Mouse (Mus musculus) right cerebral cortex, postnatal 25 days (tissue): ENCODE measurements around the gene Tsga10.

Experiments used
- DNase-seq: peaks from one replicate; pipeline ENCODE4 v3.0.0; 2022

Gene Tsga10

DNA sequence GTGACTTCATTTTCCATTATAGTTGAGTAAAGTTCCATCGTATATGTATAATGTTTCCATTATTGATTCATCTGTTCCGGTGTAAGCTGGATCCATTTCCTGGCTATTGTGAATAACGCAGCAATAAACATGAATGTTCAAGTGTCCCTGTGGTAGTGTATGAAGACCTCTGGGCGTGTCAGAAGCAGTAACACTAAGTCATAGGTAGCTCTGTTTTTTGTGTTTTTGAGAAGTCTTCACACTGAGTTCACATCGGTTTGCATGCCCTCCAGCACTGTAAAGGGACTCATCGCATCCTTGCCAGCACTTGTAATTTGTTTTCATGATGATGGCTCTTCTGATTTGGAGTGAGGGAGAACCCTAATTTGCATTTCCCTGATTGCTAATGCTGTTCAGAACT is at the start of gene Tsga10:
TSS of gene Tsga10 (minus strand) at position 144 of the 400 bp plus-strand sequence.
- no peak for DNase-seq

DNA sequence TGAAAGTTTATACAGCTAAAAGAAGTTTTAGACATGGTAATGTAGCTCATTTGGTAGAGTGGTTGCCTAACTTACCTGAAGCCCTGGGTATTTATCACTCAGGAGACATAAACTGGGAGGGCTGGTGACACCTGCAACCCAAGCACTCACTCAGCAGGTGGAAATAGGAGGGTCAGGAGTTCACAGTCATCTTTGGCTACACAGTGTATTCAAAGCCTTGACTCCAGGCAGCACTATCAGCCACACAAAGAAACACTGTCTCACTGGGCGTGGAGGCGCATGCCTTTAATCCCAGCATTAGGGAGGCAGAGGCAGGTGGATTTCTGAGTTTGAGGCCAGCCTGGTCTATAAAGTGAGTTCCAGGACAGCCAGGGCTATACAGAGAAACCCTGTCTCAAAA is 46.5 kb upstream of the Tsga10 start:
- DNase-seq, result no peak

DNA sequence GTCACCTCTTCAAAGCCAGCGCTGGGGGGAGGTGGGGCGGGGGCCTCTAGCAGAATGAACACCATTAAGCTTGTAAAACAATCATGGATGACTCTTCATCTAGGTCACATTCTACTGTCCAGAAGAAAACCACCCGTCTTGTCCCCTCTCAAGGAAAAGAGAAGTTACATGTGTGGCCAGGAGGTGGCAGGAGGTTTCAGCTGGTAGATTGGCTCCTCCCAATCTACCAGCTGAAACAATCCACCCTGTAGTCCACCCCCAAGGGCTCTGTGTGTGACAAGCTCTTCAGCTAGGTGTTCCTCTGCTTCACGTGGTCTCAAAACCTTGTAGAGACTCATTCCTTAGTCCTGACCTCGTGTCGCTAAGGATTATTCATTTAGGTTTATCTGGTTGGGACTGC is 36.9 kb upstream of the Tsga10 start:
- no peak for DNase-seq

DNA sequence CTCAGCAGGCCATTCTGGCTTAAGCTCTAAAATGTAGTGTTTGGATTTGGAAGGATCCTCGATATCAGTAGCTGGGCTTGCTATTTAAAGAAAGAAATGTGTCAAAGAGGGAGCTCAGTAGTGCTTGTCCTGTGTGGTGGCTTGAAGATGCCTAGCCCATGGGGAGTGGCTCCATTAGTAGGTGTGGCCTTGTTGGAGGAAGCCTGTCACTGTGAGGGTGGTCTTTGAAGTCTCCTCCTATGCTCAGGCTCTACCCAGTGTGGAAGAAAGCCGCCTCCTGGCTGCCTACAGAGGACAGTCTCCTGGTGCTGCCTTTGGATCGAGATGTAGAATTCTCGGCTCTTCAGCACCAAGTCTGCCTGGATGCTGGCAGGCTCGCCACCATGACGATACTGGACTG is 34.1 kb upstream of the Tsga10 start:
- no peak for DNase-seq

DNA sequence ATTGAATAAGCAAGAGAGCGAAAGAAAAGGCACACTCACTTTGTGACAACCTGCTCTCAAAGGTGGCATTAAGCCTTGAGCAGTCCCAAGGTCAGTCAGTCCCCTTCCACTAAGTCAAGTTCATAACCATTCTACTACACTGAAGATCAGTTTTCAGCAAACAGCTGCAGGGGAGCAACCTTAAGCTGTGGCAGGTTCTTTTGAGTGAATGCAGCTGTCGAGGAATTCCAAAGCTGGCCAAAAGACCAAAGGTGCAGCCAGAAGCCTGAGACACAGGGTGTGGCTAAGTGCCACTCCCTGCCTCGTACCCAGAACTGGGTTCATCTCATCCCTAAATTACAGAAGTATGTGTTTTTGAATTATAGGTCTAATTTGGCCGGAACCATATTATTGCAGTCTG is 33.6 kb upstream of the Tsga10 start:
- DNase-seq, result no peak

DNA sequence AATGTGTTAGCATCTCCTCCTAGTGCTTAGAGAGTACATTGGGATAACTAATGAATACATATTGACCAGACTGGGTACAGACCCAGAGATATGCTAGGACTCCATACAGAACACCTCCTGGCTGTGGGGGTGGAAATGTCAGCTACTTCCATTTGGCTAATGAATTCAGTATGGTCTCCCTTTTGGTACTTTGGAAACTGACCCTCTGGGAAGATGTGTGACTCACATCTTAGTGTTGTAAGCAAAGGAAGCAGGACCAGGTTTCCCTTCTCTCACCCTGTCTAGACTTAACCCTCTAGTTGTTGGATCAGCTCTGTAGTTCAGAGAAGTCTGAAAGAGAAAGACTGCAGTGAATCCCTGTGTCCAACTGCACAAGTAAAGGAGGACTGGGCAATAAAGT is 28.4 kb upstream of the Tsga10 start:
- DNase-seq, result no peak

DNA sequence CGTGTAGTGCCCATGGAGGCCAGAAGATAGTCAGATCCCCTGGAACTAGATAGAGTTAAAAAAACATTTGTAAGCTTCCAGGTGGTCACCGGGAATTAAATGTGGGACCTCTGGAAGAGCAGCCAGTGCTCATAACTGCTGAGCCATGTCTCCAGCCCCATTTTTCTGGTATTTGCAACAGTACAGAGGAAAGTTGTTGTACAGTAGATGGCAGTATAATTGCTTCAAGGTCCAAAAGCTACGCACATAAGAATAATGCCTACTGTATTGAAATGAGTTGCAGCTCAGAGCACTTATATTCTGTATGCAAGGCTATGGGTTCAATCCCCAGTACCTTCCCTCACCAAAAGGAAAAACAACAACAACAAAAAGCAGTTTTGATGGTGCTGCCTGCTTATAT is 25.2 kb upstream of the Tsga10 start:
- DNase-seq, result no peak

DNA sequence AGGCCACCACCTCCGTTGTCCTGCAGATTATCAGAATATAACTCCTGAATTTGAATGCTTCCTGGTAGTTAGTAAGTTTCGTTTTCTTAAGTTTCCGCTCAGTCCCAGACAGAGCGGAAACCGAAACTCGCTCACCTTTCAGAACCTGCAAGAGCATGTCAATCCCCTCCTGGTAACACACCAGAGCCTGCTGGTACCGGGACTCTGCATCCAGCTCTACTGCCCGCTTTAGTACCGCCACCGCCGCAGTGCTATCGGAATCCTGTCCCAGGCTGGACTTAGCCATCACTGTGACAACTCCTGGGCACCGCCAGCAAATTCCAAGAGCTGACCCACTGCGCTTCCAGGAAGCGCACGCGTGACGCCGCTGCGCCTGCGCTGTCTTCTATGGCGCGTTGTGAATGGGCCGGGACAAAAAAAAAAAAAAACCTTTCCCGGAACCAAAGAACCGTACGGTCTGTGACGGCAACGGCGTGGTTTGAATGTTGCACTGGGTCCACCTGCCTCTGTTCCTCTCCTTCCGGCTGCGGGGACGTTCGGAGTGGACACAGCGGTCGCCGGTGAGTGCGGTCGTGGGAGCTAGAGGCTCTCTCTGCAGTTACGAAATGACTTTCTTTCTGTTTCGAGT is 23.9 kb upstream of the Tsga10 start, which contains the start of the genes Mitd1 and Mrpl30:
TSS of gene Mitd1 (minus strand) at position 387 of the 628 bp plus-strand sequence.
TSS of gene Mrpl30 (plus strand) at position 453 of the 628 bp plus-strand sequence.
- peak; percentile 91 for DNase-seq

DNA sequence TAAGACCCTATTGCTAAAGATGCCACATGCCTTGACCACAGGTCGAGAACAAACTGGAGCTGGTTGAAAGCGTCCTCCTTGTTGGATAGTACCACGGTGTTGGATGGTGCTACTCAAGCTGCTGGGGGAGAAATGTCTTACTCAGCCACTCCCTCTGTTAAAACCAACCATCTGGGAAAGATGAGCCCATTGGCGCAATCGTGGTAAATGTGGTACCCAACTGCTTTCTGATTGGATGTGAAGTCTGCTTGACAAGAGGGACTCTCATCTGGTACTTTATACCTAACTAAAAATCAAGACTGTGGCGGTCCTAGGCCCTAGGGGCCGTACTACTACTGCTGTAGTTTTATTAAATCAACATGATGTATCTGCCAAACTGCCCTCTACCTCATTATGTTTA is 23.0 kb upstream of the Tsga10 start:
- no peak for DNase-seq

DNA sequence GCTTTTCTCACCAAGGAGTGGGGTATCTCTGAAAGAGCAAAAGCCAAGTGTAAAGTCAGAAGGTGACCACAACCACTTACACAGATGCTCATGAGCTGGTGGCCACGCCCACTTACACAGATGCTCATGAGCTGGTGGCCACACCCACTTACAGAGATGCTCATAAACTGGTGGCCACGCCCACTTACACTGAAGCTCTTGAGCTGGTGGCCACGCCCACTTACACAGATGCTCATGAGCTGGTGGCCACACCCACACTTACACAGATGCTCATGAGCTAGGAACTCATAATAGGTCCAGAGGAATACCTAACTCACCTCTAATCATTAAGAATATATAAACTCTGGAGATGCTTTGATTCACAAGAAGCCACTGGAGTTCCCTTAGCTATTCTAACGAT is 18.2 kb upstream of the Tsga10 start:
- DNase-seq, result no peak

DNA sequence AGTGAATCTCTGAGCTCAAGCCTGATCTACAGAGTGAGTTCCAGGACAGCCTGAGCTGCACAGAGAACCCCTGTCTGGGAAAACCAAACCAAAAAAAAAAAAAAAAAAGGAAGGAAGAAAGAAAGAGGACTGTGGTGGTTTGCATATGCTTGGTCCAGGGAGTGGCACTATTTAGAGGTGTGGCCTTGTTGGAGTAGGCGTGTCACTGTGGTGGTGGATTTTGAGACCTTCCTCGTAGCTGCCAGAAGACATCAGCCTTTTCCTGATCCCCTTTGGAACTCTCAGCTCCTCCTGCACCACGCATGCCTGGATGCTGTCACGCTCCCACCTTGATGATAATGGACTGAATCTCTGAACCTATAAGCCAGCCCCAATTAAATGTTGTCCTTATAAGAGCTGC is 17.2 kb upstream of the Tsga10 start:
- DNase-seq, result no peak

DNA sequence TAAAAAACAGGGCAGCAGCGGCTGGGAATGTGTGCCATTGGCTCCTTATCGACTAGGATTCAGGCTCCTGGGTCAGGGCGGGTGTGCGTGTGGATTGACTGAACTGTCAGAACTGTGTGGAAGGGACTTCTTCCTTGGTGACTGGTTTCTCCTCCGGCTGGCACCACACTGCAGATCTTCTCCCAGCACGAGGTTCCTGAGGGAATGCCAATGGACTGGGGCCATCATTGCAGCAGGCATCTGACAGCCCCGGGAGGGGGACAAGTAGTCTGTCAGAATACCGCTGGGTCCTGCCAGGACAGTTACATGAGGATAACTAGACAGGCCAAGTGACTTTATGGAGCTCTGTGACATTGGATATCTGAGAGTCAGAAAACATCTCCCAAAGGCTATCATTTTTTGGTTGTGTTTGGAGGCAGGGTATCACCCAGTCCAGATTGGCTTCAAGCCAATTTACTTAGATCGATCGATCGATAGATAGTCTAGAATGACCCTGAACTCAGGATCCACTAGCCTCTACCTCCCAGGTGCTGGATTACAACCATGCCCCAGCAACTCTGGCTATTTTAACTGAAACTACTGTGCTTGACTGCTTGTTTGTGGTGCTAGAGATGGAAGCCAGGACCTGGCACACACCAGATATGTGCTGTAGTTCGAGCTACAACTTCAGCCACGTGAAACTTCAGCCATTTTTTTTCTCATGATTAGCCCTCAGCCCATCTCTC is 11.7 kb upstream of the Tsga10 start:
- DNase-seq, result no peak

DNA sequence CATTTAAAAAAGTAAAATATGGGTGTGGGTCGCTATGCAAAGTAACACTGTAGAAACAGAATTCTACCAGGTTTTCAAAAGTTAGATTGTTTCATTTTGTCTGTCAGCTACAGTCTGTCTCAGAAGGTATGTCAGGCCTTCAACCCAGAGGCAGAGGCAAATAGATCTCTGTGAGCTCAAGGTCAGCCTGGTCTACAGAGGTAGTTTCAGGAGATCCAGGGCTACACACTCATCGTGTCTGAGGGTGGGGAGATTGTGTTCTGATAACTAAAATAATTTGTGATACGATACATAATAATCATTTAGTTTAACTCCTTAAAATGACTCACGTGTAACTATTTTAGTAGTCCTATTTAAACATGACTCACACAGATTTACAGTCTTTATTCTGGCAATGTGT is 6.9 kb upstream of the Tsga10 start:
- no peak for DNase-seq

DNA sequence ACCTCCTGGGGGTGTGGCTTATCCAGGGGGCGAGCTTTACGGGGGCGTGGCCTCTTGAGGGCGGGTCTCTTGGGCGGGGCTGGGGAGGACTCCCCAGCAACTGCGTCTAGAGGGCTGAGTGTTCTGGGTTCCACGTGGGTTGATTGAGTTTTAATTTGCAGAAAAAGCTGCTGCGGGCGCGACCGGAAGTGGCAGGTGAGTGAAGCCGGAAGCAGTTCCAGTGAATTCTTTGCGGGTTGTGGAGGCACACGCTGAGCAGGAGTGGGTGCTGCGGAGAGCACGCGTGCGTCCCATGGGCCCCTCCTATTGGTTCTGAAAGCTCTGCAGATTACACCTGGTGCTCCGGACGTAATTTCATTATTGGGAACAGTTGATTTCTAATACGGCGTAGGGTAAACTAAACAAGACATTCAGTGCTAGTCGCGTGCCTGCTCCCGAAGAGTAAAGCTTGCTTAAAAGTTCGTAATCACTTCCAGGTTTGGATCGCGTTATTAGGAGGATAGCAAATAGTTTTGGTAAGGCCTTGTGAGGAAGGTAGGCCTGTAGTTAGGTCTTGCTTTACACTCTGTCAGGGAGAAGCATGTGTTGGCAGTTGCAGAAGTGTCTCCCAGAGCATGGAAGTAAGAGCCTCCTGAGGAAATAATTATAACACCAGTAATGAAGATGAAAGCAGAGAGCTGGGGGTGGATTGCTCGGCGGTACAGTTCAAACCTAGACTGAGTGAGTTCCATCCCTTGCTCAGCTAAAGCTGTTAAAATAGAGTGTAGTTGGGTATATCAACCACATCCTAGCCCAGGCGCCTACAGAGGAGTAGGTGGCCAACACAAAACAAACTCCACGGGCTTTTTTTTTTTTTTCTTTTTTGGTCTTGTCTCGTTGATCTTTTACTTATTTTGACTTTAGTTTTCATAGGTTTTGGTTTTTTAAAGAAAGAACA is 6.2 kb upstream of the Tsga10 start:
- DNase-seq, result peak; percentile 81

DNA sequence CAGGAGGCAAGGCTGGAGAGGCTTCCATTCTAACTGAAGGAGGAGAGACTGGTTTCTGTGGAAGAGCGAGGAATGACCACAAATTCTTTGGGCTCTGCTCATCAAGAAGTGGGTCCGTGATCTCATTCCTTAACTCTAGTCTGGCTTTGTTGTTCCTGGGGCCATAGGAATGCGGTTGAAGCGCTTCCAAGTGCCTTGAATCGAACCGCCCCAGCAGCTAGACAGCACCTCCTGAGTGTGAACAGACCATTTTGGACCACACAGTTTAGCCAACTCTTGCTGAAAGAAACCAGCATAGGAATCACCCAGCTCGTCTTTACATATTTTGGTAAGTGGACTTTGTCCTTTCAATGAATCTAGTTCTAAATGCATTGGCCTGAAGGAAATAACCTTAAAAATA is 5.5 kb upstream of the Tsga10 start, which contains the start of gene Lipt1:
TSS of gene Lipt1 (plus strand) at position 35 of the 400 bp plus-strand sequence.
- no peak for DNase-seq

DNA sequence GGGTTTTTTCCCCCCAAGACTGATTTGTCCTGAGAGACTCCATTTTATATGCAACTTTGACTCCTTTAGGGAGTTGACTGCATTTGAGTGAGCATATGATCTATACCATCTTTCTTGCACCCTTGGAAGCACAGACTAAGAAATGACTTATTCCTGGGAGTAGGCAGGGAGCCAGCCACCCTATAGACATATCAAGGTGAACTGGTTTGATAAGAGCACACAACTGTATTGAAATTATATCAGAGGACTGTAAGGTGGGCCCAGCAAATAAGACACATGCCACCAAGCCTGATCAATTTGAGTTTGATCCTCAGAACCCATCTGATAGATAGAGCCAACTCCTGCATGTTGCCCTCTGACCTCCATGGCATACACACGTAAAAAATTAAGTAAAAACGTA is 3.1 kb upstream of the Tsga10 start:
- DNase-seq, result no peak

DNA sequence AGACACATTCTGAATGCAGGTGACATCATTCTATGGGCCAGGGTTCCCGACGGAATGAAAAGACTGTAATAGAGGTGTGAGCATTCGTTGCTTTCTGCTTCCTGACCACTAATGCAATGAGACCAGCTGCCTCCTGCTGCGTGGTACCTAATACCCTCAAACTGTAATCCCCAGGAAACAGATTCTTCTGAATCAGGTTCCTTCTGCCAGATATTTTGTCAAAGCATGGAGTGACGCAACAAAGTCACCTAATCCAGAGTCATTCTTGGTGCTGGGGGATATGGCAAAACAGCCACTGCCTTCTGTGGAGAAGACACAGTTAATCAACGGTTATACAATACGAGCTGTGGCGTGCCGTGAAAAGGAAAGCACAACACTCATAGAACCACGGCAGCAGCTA is 2.4 kb upstream of the Tsga10 start:
- no peak for DNase-seq

DNA sequence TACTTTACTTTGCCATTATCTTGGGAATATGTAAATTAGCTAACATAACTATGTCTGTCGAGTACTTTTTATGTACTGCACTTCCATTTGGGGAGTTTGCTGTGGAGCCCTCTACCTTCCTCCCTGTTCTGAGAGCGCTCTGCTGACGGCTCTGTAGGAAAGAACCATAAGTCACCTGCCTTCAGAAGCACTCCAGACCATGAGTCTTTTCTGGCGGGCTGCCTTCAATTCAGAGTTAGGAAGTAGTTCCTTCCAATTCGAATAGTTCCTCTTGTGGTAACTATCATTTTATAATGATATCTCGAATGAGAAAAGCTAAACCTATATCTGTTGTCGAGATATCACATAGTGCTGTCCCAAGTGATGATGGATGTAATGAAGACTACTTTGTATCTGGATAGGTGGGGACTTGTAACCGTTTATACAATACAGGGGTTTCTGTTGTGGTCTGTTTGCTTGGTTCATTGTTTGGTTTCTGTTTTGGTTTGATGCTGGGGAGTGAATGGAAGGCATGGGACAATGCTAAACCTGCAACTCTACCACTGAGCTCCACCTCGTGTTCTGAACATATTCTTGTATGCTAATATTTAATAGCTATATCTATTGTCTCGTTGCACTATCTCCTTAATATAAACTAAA is 1.6 kb upstream of the Tsga10 start:
- DNase-seq, result no peak

DNA sequence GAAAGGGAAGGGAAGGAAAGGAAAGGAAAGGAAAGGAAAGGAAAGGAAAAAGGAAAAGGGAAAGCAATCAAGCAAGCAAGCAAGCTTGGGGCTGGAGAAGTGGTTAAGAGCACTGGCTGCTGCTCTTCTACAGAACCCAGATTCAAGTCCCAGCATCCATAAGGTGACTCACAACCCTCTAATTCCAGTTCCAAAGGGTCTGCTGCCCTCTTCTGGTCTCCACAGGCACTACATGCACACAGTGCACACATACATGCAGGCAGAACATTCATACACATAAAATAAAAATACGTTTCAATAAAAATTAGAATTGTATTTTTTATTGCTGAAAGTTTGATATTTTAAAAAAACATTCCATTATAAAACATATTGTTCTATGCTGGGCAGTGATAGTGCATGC is 827 bp upstream of the Tsga10 start:
- no peak for DNase-seq

DNA sequence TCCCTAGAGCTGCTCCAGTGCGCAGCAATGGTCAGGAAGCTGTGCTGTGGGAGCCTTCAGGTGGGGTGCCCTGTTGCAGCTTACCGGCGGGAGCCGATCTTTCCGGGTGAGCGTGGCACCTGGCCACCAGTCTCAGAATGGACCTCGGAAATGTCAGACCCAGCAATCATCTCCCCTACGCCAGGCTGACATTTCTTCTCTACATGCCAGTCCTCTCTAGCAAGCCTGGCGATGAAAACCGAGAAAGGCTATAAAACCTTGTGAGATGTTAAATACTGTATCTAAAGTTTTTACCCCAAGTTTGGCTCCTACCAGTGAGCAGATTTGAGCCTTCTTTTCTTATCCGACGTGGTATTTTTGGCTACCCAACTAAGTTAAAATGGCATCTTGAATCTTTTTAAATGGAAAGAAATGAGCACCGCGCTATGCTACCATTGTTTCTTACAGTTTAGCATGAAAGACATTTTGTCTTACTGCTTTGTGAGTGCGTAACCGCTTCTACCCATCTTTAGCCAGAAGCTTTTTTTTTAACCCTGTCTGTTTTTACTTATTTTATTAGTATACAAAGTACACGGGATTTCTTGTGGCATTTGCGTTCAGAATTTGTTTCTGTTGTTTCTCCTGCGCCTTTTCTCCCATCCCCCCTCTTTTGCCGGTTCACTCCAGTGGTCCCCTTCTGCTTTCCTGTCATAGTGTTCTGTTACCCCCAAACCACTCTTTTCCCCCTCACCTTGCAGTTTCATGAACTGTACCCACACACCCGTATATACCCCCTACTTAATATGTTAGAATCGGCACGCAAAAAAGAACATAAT is 621 bp downstream of the Tsga10 start:
- no peak for DNase-seq

DNA sequence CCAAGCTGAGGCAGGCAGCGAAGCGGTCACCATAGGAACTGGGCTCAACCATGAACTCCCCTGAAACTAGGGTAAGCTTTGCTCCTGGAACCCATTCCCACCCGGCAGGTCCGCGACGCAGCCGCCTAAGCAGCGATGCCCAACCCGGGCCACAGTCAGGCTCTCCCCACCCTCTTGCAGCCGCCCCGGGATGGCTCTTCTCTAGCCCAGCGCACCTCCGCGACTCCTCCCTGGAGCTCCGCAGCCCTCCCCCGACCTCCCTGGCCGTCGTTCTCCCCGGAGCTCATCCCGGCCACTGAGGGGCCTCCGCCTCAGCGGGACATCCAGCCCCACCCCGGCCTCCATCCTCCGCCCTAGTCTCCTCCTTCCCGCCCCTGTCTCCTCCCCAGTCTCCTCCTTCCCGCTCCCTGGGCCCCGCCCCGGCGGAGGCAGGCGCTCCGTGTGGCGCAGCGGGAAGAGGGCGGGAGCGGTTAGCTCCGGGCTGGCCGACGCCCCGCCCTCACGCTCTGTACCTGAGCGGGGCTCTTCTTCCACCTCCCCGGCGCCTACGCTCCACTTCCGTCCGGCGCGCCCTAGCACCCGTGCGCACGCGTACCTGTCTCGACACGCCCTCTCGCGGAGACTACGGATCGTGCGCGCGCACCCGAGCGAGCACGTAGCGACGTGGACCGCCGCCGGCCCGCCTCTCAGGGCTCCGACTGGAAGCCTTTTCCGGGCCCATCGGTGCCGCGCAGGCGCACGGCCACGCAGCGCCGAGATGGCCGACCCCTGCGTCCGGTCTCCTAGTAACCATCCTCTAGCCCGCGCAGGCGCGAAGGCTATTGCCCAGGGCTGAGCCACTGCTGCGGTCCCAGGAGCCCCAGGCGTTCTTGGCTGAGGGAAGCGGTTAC is 1.5 kb downstream of the Tsga10 start:
- DNase-seq, result peak; percentile 100
